Mouse (Mus musculus): ENCODE data around the gene Anapc1. TPM values are rescaled to one million over a fixed set of nuclear protein-coding genes. Genes with fewer than 3 reads are reported as not detected.

The Anapc1 gene
- total RNA-seq (2012; rRNA removed): 85.2 and 92.0 TPM in 2 replicates
- total RNA-seq (2014; rRNA removed): 51.7 and 60.6 TPM in 2 replicates
- 121 and 146 TPM in 2 replicates for polyA plus RNA-seq (2012; ENCODE audit: insufficient read length, low read depth)

GRCm38 (mm10) chr2:128686921-128687557, at the start of gene Anapc1:
TSS of gene Anapc1 (minus strand) at chr2:128687391.
- Histone ChIP-seq H3K27ac (ENCODE audit: insufficient read depth, low read depth) (peak within 1 kb of the TSS; percentile 38; the same call in 1 of the 2 replicates), H3K4me1 (ENCODE audit: control insufficient read depth in 1 of 2, insufficient read depth in 2 of 2) (peaks cover 10 to 31% of the 10 kb centered on the region in 2 experiments; a peak in 3 of 4 replicates), H3K79me2 (replicated peaks; ENCODE audit: control insufficient read depth, extremely low read depth, insufficient read depth, poor library complexity, severe bottlenecking) (peaks cover 29% of the 10 kb centered on the region), H3K36me3 (replicated peaks in 1 of 2; ENCODE audit: control insufficient read depth in 1 of 2, insufficient read depth in 1 of 2, low read length in 1 of 2) (peaks cover 19 to 29% of the 10 kb centered on the region in 2 experiments), H3K9me3 (replicated peaks; ENCODE audit: low read length) (no peaks in the 10 kb centered on the region), H3K27me3 (replicated peaks) (no peaks in the 10 kb centered on the region), H3K4me2 (ENCODE audit: insufficient read depth, low read depth, poor library complexity, severe bottlenecking) (peak within 1 kb of the TSS; percentile 84), H3K9ac (ENCODE audit: insufficient read depth, low read depth) (peak within 1 kb of the TSS; percentile 99), H3K4me3 (replicated peaks in 1 of 3; ENCODE audit: low read depth in 2 of 3, low read length in 2 of 3, poor library complexity in 1 of 3) (peak within 1 kb of the TSS; percentile 83 to 99 (median 91))
- peak; percentile 92 for DNase-seq (ENCODE audit: extremely low read depth)
- no peak for TF ChIP-seq PAX5 (IDR thresholded peaks at IDR 0.05; ENCODE audit: low read length)
- no peak for TF ChIP-seq USF1 (IDR thresholded peaks at IDR 0.05; ENCODE audit: low read depth, low read length)
- TF ChIP-seq HCFC1 (IDR thresholded peaks at IDR 0.05; ENCODE audit: low read depth, low read length): peak; percentile 82
- TF ChIP-seq USF2 (conservative IDR thresholded peaks at IDR 0.05; ENCODE audit: low read depth, low read length): no peak
- peak; percentile 92 for TF ChIP-seq NRF1 (IDR thresholded peaks at IDR 0.05; ENCODE audit: low read depth, low read length)
- no peak for TF ChIP-seq GABPA (IDR thresholded peaks at IDR 0.05; ENCODE audit: insufficient replicate concordance, low read depth, low read length)
- no peak for TF ChIP-seq CHD1 (IDR thresholded peaks at IDR 0.05; ENCODE audit: low read depth, low read length)
- TF ChIP-seq POLR2A (IDR thresholded peaks at IDR 0.05; ENCODE audit: low read depth, low read length): peak; percentile 96
- no peak; the same call in 1 of the 2 replicates for TF ChIP-seq MEF2A (IDR thresholded peaks at IDR 0.05; ENCODE audit: borderline replicate concordance, low read depth, low read length)
- no peak for TF ChIP-seq ZC3H11A (IDR thresholded peaks at IDR 0.05; ENCODE audit: low read depth, low read length)
- no peak for TF ChIP-seq RCOR1 (conservative IDR thresholded peaks at IDR 0.05; ENCODE audit: low read depth, low read length)
- TF ChIP-seq TCF12 (IDR thresholded peaks at IDR 0.05; ENCODE audit: low read depth, low read length): peak; percentile 96
- TF ChIP-seq IRF4 (IDR thresholded peaks at IDR 0.05; ENCODE audit: low read depth, low read length): peak; percentile 52
- TF ChIP-seq E2F4 (IDR thresholded peaks at IDR 0.05; ENCODE audit: insufficient replicate concordance, low read depth, low read length): no peak
- no peak for TF ChIP-seq JUND (conservative IDR thresholded peaks at IDR 0.05; ENCODE audit: low read depth, low read length)
- no peak for TF ChIP-seq SMC3 (IDR thresholded peaks at IDR 0.05; ENCODE audit: low read depth, low read length)
- TF ChIP-seq POLR2AphosphoS2 (IDR thresholded peaks at IDR 0.05; ENCODE audit: low read depth, low read length): peak; percentile 84
- peak; percentile 65; the same call in 1 of the 2 replicates for TF ChIP-seq KAT2A (IDR thresholded peaks at IDR 0.05; ENCODE audit: insufficient replicate concordance, low read length)
- TF ChIP-seq SIN3A (IDR thresholded peaks at IDR 0.05; ENCODE audit: low read length): peak; percentile 67; the same call in 1 of the 2 replicates
- 0 out of 2 replicates have a peak, but pooled peaks have one; percentile 9 for TF ChIP-seq CHD2 (IDR thresholded peaks at IDR 0.05; ENCODE audit: low read length)
- no peak for TF ChIP-seq MYC (IDR thresholded peaks at IDR 0.05; ENCODE audit: low read depth, low read length)
- no peak for TF ChIP-seq MAFK (IDR thresholded peaks at IDR 0.05; ENCODE audit: insufficient replicate concordance, low read length)
- peak; percentile 89 for TF ChIP-seq ZMIZ1 (IDR thresholded peaks at IDR 0.05; ENCODE audit: low read depth, low read length)
- TF ChIP-seq EP300 (IDR thresholded peaks at IDR 0.05; ENCODE audit: low read length): no peak
- no peak for TF ChIP-seq MAZ (IDR thresholded peaks at IDR 0.05; ENCODE audit: low read depth, low read length)
- TF ChIP-seq TBP (conservative IDR thresholded peaks at IDR 0.05; ENCODE audit: low read depth, low read length): peak; percentile 87
- peak; percentile 44; the same call in 1 of the 2 replicates for TF ChIP-seq MXI1 (IDR thresholded peaks at IDR 0.05; ENCODE audit: low read depth, low read length)
- TF ChIP-seq MAX (IDR thresholded peaks at IDR 0.05; ENCODE audit: low read length): peak; percentile 90
- no peak for TF ChIP-seq ZKSCAN1 (IDR thresholded peaks at IDR 0.05; ENCODE audit: borderline replicate concordance, low read depth, low read length)
- TF ChIP-seq ZNF384 (IDR thresholded peaks at IDR 0.05; ENCODE audit: low read depth, low read length): no peak
- TF ChIP-seq UBTF (IDR thresholded peaks at IDR 0.05; ENCODE audit: low read depth, low read length): no peak
- peak; percentile 94 for TF ChIP-seq NELFE (IDR thresholded peaks at IDR 0.05; ENCODE audit: low read depth, low read length)
- TF ChIP-seq CTCF (conservative IDR thresholded peaks at IDR 0.05 in 1 of 2, IDR thresholded peaks at IDR 0.05 in 1 of 2; ENCODE audit: low read depth in 2 of 2, low read length in 2 of 2): no peak
- no peak for TF ChIP-seq RAD21 (IDR thresholded peaks at IDR 0.05; ENCODE audit: low read depth, low read length)
- 0 out of 2 replicates have a peak, but pooled peaks have one; percentile 18 for TF ChIP-seq ELF1 (IDR thresholded peaks at IDR 0.05; ENCODE audit: low read depth, low read length)
- no peak for TF ChIP-seq JUN (IDR thresholded peaks at IDR 0.05; ENCODE audit: insufficient read depth, low read depth, low read length)
- TF ChIP-seq BHLHE40 (IDR thresholded peaks at IDR 0.05; ENCODE audit: low read depth, low read length): no peak
- no peak for TF ChIP-seq ETS1 (conservative IDR thresholded peaks at IDR 0.05; ENCODE audit: low read depth, low read length)
- in situ Hi-C loops (cut with MboI; ENCODE audit: low pct_ligation_motif_present, low pct_unique_long_range_greater_than_20kb, low sequenced_read_pairs): loop anchor here (25.0 kb wide), 1 partner anchor 575 kb away; no protein-coding TSS in a partner anchor
- dilution Hi-C loops (cut with MboI; ENCODE audit: extremely low pct_ligation_motif_present, extremely low pct_unique_long_range_greater_than_20kb, low sequenced_read_pairs): no loop called here

Data from CH12.LX (cell line).